Mouse (Mus musculus) cerebral cortex, adult 2 months (tissue): ENCODE results near the gene Mmp25.

Experiments used
- WGBS: fragments of 180-500 bp; shearing (Covaris S2); methylation state at CpG from one replicate; pipeline ENCODE4 v1.1.7; 2018; 5-methylcytosine and 5-hydroxymethylcytosine counted together

The Mmp25 gene

GRCm38 (mm10) chr17:23600641-23601622 is 44.1 kb downstream of the Mmp25 start, which contains the start of gene Zscan10:
Zscan10 (plus strand) TSS chr17:23600856.
- WGBS = 69% methylated on average over 15 of the region's 15 CpGs

GRCm38 (mm10) chr17:23599605-23600063 is 45.4 kb downstream of the Mmp25 start:
- 53% methylated on average over 7 of the region's 7 CpGs for WGBS

- 8% methylated on average over 31 of the region's 31 CpGs for WGBS
These were observed 46.2 kb downstream of the Mmp25 start, which contains the start of gene Zfp13 for GRCm38 (mm10) chr17:23598582-23599552. Zfp13 (minus strand) TSS chr17:23599487.

- 80% methylated on average over 4 of the region's 4 CpGs for WGBS
These were observed 49.9 kb downstream of the Mmp25 start for GRCm38 (mm10) chr17:23595139-23595538.

- 7% methylated on average over 13 of the region's 13 CpGs for WGBS
These were observed 52.2 kb downstream of the Mmp25 start for GRCm38 (mm10) chr17:23592926-23593300.

- WGBS = 4% methylated on average over 34 of the region's 34 CpGs
These were observed 52.7 kb downstream of the Mmp25 start for GRCm38 (mm10) chr17:23592208-23592925.

- 60% methylated on average over 2 of the region's 2 CpGs for WGBS
These were observed 57.8 kb downstream of the Mmp25 start for GRCm38 (mm10) chr17:23587253-23587652.

GRCm38 (mm10) chr17:23585721-23586491 is 59.2 kb downstream of the Mmp25 start:
- 0% methylated on average over 22 of the region's 22 CpGs for WGBS

GRCm38 (mm10) chr17:23584786-23585185 is 60.3 kb downstream of the Mmp25 start:
- 83% methylated on average over 8 of the region's 8 CpGs for WGBS
